Mouse (Mus musculus): Measurements from ENCODE around the gene Sh3pxd2a.
"Not testable (repeated sequence)": the region's sequence is repeated elsewhere in the genome, so short reads cannot be mapped to it uniquely, and the experiment has no call there.

The Sh3pxd2a gene

GRCm38 (mm10) chr19:47412566-47413248 lies 51.5 kb downstream of the Sh3pxd2a start:
- in situ Hi-C loops (cut with MboI, MseI), result no loop called here

GRCm38 (mm10) chr19:47410301-47410700 lies 53.9 kb downstream of the Sh3pxd2a start:
- in situ Hi-C loops (cut with MboI, MseI), result no loop called here

GRCm38 (mm10) chr19:47409142-47409541 lies 55.1 kb downstream of the Sh3pxd2a start:
- in situ Hi-C loops (cut with MboI, MseI), result no loop called here

GRCm38 (mm10) chr19:47408656-47409055 lies 55.5 kb downstream of the Sh3pxd2a start:
- in situ Hi-C loops (cut with MboI, MseI), result no loop called here

- in situ Hi-C loops (cut with MboI, MseI), result no loop called here
Observed at GRCm38 (mm10) chr19:47407332-47407731, 56.9 kb downstream of the Sh3pxd2a start.

DNA sequence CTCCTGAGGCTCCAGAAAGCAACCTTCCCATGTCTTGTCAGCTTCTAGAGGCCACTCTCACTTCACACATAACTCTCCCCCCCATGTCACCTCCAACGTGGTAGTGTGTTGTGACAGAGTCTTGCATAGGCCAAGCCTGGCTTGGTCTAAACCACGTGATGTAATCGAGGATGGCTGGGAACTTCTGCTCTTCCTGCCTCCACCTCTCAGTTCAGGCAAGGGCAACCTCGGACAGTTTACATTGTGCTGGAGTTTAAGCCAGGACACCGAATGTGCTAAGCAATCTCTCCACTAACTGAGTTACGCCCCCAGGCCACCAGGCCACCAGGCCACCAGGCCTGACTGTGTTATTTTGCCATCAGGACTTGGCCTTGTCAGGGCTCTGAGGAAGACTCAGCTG lies 57.7 kb downstream of the Sh3pxd2a start:
- in situ Hi-C loops (cut with MboI, MseI), result no loop called here

DNA sequence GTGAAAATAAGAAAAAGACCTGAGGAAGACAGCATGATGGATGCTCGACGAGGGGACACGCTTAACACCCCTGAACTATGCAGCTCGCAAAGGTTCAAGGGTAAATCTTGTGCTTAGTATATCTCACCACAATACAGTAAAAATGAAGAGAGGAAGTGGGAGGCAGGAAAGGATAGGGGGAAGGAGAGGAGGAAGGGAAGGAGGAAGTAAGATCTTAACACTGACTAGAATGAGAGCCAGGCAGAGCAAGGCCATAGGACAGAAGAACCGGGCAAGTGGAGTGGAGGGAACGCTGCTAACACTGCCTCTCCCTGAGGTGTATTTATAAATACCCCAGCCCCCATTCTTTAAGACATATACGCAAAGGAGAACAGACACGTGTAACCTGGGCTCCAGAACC lies 58.7 kb downstream of the Sh3pxd2a start:
- in situ Hi-C loops (cut with MboI, MseI), result no loop called here

DNA sequence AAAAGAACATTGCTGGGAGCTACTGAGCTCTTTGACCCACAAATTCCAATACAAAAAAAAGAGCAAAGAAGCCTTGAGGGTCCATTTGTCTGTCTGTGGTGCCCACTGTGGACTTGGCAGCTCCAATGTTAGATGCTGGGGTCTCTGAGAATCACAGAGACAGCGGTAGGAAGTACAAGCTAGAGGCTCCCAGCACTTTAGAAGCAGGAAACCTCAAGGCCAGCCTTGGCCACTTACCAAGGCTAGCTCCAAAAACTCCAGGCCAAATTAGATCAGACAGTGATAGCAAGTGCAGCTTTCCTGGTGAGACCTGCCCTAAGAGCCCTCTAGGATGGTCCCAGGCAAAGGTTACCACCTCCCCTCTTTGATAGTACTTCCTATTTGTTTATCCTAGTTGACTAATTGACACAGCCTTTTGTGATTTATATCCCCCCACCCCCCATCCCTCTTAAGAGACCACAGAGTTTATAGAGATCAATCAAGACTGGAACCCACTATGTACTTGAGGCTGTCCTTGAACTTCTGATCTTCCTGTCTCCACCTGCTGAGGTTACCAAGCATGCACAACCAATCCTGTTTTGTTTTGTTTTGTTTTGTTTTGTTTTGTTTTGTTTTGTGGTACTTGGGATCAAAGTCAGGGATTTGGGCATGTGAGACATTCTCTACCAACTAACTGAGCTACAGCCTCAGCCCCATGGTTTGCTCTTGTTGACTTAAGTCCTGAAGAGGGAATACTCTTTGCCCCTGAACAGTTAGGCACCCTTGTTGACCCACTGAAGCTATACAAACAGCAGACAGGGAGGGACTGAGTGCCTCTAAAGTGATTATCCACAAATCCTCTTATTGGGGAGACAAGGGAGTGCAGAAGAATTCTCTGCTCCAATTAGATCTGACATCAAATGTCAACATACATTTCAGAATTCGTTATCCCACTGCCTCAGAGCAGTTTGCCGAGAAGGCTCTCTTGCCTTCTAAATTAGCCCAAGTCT lies 60.5 kb downstream of the Sh3pxd2a start:
- in situ Hi-C loops (cut with MboI, MseI), result no loop called here

- in situ Hi-C loops (cut with MboI, MseI), result no loop called here
Observed at GRCm38 (mm10) chr19:47402976-47403375, 61.2 kb downstream of the Sh3pxd2a start.

DNA sequence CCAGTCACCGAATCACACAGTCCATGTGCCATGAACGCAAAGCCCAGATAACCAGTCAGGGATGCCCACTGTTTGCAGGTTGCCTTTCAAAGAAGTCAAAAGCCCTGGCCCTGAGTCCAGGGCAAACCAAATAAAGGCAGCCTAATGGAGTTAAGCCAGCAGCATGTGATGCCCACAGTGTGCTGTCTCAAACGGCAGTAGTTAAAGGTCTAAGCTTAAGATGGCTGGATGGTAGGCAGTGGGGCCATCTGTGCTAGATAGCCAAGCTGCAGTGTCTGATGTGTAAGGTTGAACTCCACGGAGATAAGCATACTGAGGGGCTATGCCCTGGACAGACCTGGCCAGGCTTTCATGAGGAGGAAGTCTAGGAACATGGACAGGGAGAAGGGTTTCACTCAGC lies 61.7 kb downstream of the Sh3pxd2a start:
- in situ Hi-C loops (cut with MboI, MseI), result no loop called here

- in situ Hi-C loops (cut with MboI, MseI), result no loop called here
Observed at GRCm38 (mm10) chr19:47399709-47400108, 64.5 kb downstream of the Sh3pxd2a start.

GRCm38 (mm10) chr19:47399029-47399428 lies 65.2 kb downstream of the Sh3pxd2a start:
- in situ Hi-C loops (cut with MboI, MseI), result no loop called here

- in situ Hi-C loops (cut with MboI, MseI), result no loop called here
Observed at GRCm38 (mm10) chr19:47397882-47398671, 66.1 kb downstream of the Sh3pxd2a start.

DNA sequence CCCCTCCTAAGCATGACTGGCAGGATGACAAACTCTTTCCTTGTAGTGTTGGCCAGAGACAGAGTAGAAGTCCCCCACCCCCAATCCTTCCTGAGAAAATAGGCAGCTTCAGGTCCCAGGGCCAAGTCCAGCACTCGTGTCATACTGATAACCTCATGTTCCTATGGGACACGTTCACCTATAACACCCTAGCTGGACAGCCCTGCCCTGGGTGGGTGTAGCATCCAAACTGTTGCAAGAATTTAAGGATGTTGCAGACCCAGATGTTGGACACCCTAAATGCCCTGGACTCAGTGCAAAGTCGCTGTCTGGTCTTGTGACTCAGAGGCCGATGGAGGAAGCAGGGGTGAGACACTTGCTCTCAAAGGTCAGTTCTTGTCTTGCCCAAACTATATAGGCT lies 68.9 kb downstream of the Sh3pxd2a start:
- in situ Hi-C loops (cut with MboI, MseI), result no loop called here

DNA sequence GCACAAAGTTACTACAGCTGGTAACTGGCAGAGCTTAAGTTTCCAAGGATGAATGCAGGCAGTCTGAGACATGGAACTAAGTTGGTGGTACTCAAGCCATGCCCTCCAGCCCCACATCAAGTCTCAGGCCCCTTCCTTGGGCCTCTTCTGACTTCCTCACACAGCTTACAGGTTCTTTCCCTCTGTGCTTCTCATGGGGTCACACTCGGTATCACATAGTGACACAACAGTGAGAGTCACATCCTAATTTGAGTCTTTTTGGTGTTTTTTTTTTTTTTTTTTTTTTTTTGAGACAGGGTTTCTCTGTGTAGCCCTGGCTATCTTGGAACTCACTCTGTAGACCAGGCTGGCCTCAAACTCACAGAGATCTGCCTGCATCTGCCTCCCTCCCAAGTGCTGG lies 69.4 kb downstream of the Sh3pxd2a start:
- in situ Hi-C loops (cut with MboI, MseI), result not testable (repeated sequence)

GRCm38 (mm10) chr19:47390878-47391277 lies 73.3 kb downstream of the Sh3pxd2a start:
- in situ Hi-C loops (cut with MboI, MseI), result no loop called here

GRCm38 (mm10) chr19:47387887-47388286 lies 76.3 kb downstream of the Sh3pxd2a start:
- in situ Hi-C loops (cut with MboI, MseI), result no loop called here

- in situ Hi-C loops (cut with MboI, MseI), result no loop called here
Observed at GRCm38 (mm10) chr19:47387395-47387794, 76.8 kb downstream of the Sh3pxd2a start.

DNA sequence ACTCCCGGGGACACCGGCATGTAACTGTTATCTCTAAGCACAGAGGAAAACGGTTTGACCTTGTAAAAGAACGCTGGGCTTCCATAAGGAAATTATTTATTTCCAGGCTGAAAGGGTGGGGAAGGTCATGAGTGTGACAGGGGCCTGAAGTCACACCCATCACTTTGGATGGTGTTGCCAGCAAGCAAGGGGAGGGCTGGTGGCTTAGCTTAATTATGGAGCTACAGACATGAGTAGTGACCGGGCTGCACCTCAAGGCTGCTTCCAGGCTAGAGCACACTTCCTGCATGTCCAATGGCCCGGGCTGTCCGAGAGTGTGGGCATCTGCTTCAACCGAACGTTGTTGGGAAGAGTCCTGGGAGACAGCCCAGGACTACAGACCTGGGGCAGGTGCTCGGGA lies 78.2 kb downstream of the Sh3pxd2a start:
- in situ Hi-C loops (cut with MboI, MseI), result no loop called here

DNA sequence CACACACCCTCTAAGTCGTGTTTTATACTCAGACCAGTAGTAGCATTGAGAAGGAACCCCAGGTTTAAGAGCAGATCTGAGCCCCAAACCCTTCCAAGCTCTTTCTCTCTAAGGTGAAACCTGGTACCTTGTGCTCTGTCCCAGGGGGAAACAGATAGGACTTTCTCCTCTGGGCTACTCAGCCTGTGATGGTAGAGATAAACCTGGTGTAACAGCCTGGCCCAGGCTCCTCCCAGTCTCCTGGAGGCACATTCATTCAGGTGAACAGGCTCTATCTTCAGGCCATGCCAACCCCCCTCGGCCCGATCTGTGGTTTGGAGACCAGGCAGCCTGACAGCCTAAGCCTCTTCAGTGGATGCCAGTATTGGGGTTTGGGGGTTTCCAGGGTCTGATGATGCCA lies 79.6 kb downstream of the Sh3pxd2a start:
- in situ Hi-C loops (cut with MboI, MseI), result no loop called here

GRCm38 (mm10) chr19:47384036-47384435 lies 80.2 kb downstream of the Sh3pxd2a start:
- in situ Hi-C loops (cut with MboI, MseI), result no loop called here

- in situ Hi-C loops (cut with MboI, MseI), result no loop called here
Observed at GRCm38 (mm10) chr19:47382268-47382667, 81.9 kb downstream of the Sh3pxd2a start.
